ENCODE assay signal across 8 mouse cellular contexts in genomic region chr2:31846692-31847660, GRCm38 (mm10). TPM values are rescaled to one million over a fixed set of nuclear protein-coding genes. Genes with fewer than 3 reads are reported as not detected.
A peak's percentile ranks its signal among the peaks of the same experiment; 100 is the strongest.
DNase-seq lines count a peak whose midpoint lies in the region; ATAC-seq and TF ChIP-seq lines count a peak whose summit lies in the region.

No protein-coding gene starts in this region.

- H3K4me2 ChIP-seq in hindbrain, embryonic 13.5 days: peak overlapping the region; percentile 91
- peak overlapping the region; percentile 96 for H3K4me2 ChIP-seq in midbrain, embryonic 15.5 days

- H3K9me3 ChIP-seq in heart, embryonic 10.5 days: no peaks in the 10 kb centered on the region
- no peaks in the 10 kb centered on the region for H3K9me3 ChIP-seq in E14TG2a.4 (ENCODE audit: low read length)
- H3K9me3 ChIP-seq in hindbrain, embryonic 13.5 days: no peaks in the 10 kb centered on the region
- H3K9me3 ChIP-seq in midbrain, embryonic 15.5 days: no peaks in the 10 kb centered on the region

- peak overlapping the region; percentile 75 for H3K9ac ChIP-seq in hindbrain, embryonic 13.5 days
- H3K9ac ChIP-seq in midbrain, embryonic 15.5 days: peak overlapping the region; percentile 52; the same call in 1 of the 2 replicates

- H3K36me3 ChIP-seq in heart, embryonic 10.5 days: no peaks in the 10 kb centered on the region
- no peaks in the 10 kb centered on the region for H3K36me3 ChIP-seq in E14TG2a.4 (ENCODE audit: insufficient read depth, low read length)
- no peaks in the 10 kb centered on the region for H3K36me3 ChIP-seq in hindbrain, embryonic 13.5 days
- no peaks in the 10 kb centered on the region for H3K36me3 ChIP-seq in midbrain, embryonic 15.5 days (replicated peaks)

- H3K27ac ChIP-seq in heart, embryonic 10.5 days: peak overlapping the region; percentile 48; the same call in 1 of the 2 replicates
- no peak overlapping the region for H3K27ac ChIP-seq in hindbrain, embryonic 13.5 days
- no peak overlapping the region for H3K27ac ChIP-seq in midbrain, embryonic 15.5 days

- peaks cover 66% of the 10 kb centered on the region for H3K27me3 ChIP-seq in heart, embryonic 10.5 days (ENCODE audit: insufficient read depth, poor library complexity, severe bottlenecking)
- H3K27me3 ChIP-seq in E14TG2a.4 (ENCODE audit: insufficient read depth, low read length): peaks cover 83% of the 10 kb centered on the region
- H3K27me3 ChIP-seq in hindbrain, embryonic 13.5 days: peaks cover 59% of the 10 kb centered on the region
- peaks cover 43% of the 10 kb centered on the region for H3K27me3 ChIP-seq in midbrain, embryonic 15.5 days (replicated peaks)

- no peak for TF ChIP-seq CTCF in E14TG2a.4 (conservative IDR thresholded peaks at IDR 0.05; ENCODE audit: low read length)

- no peak for ATAC-seq in hindbrain, embryonic 13.5 days (ENCODE audit: low FRiP score)
- ATAC-seq in midbrain, embryonic 15.5 days (replicated peaks): no peak

- H3K4me3 ChIP-seq in heart, embryonic 10.5 days: peak overlapping the region; percentile 69
- H3K4me3 ChIP-seq in E14TG2a.4 (replicated peaks; ENCODE audit: low read length): peak overlapping the region; percentile 74
- H3K4me3 ChIP-seq in hindbrain, embryonic 13.5 days: peak overlapping the region; percentile 55
- H3K4me3 ChIP-seq in midbrain, embryonic 15.5 days: peak overlapping the region; percentile 61

- DNase-seq in heart, embryonic 10.5 days (ENCODE audit: low spot score): no peak
- no peak for DNase-seq in heart, adult 8-10 months (ENCODE audit: low spot score)
- no peak for DNase-seq in layer of hippocampus, postnatal 14 days (ENCODE audit: low spot score in 2 of 2)
- DNase-seq in Muller cell, postnatal 12 days (ENCODE audit: inconsistent ontology term): no peak
- DNase-seq in cerebellum, adult 11-12 months: no peak

- peaks cover 38% of the 10 kb centered on the region for H3K4me1 ChIP-seq in heart, embryonic 10.5 days
- H3K4me1 ChIP-seq in E14TG2a.4 (replicated peaks; ENCODE audit: low read depth, low read length): peaks cover 45% of the 10 kb centered on the region
- peaks cover 38% of the 10 kb centered on the region for H3K4me1 ChIP-seq in hindbrain, embryonic 13.5 days (replicated peaks)
- H3K4me1 ChIP-seq in midbrain, embryonic 15.5 days: peaks cover 28% of the 10 kb centered on the region

- 4% methylated on average over 35 of the region's 35 CpGs for WGBS in heart, embryonic 10.5 days
- WGBS in hindbrain, embryonic 13.5 days: 5% methylated on average over 35 of the region's 35 CpGs
- 4% methylated on average over 35 of the region's 35 CpGs for WGBS in midbrain, embryonic 15.5 days

RNA-seq across cellular contexts. Expression of gene Fibcd1, which starts 1.2 kb away (rescaled TPM):
- 0.12 and 0.36 TPM in 2 replicates for polyA plus RNA-seq in heart, embryonic 10.5 days (2016; fragmentation: Nextera tagmentation; extraction: Ambion mirVana)
- total RNA-seq in heart, adult 8-10 months (2022): not detected
- 3.4 and 4.6 TPM in 2 replicates for polyA plus RNA-seq in hindbrain, embryonic 13.5 days (2015; fragmentation: Nextera tagmentation; extraction: Ambion mirVana)
- polyA plus RNA-seq in midbrain, embryonic 15.5 days (2015; fragmentation: Nextera tagmentation; extraction: Ambion mirVana): 19.6 and 20.2 TPM in 2 replicates
- 100 to 1,000 TPM; 111 to 117 TPM for total RNA-seq in layer of hippocampus, postnatal 14 days (2021)

RNA-seq across cellular contexts. Expression of gene Qrfp, which starts 36.6 kb away (rescaled TPM):
- polyA plus RNA-seq in heart, embryonic 10.5 days (2016; fragmentation: Nextera tagmentation; extraction: Ambion mirVana): 0.06 TPM in 1 of 2 replicates, not detected in the other
- total RNA-seq in heart, adult 8-10 months (2022): not detected
- 0.08 TPM in 1 of 2 replicates, not detected in the other for polyA plus RNA-seq in hindbrain, embryonic 13.5 days (2015; fragmentation: Nextera tagmentation; extraction: Ambion mirVana)
- 0.05 and 0.09 TPM in 2 replicates for polyA plus RNA-seq in midbrain, embryonic 15.5 days (2015; fragmentation: Nextera tagmentation; extraction: Ambion mirVana)
- not detected for total RNA-seq in layer of hippocampus, postnatal 14 days (2021)

RNA-seq across cellular contexts. Expression of gene Lamc3, which starts 40.1 kb away (rescaled TPM):
- polyA plus RNA-seq in heart, embryonic 10.5 days (2016; fragmentation: Nextera tagmentation; extraction: Ambion mirVana): 1.7 and 2.2 TPM in 2 replicates
- total RNA-seq in heart, adult 8-10 months (2022): under 1 TPM; 0.41 to 0.75 (median 0.55) TPM
- polyA plus RNA-seq in hindbrain, embryonic 13.5 days (2015; fragmentation: Nextera tagmentation; extraction: Ambion mirVana): 6.3 and 7.0 TPM in 2 replicates
- 6.2 and 6.8 TPM in 2 replicates for polyA plus RNA-seq in midbrain, embryonic 15.5 days (2015; fragmentation: Nextera tagmentation; extraction: Ambion mirVana)
- 10 to 100 TPM; 10.9 to 11.9 TPM for total RNA-seq in layer of hippocampus, postnatal 14 days (2021)
